Mouse (Mus musculus) T-helper 1 cell (primary cell): ENCODE data around the gene Prkaca.
"Not testable (repeated sequence)": the region's sequence is repeated elsewhere in the genome, so short reads cannot be mapped to it uniquely, and the experiment has no call there.

Experiments
- in situ Hi-C: fragments of 300-600 bp; cut with MboI, MseI; formaldehyde crosslinking; loops from one replicate; pipeline ENCODE4 v1.15.1; 2025; ENCODE audit warnings: high pct_unique_total_duplicates

Prkaca gene

DNA sequence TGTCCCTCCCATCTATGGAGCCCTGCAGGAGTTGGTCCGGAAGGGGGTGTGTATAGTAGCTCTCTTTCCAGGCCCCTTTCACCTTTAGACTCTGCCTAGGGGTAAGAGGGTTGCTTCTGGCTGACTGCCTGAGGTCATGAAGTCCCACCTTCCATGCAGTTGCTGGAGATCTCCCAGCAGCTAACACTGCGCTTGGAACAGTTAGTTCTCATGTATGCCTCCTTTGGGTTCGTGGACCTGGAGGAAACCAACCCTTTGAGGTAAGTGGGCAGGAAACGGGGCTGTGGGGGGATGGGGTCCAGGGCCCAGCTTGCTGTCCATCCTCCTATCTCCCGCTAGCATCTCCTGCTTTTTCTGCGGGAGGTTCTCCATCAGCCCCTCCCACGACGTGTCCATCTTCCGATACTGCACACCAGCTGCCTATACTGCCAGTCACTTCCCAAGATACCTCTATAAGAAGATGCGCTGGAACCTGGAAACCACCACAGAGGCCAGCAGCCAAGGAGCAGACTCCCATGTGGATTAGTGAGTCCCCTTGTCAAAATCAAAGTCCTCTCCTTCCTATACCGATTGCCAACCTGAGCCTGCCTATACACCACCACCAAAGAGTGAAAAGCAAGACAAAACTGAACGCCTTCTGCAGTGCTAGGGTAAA is 30.3 kb downstream of the Prkaca start:
- in situ Hi-C loops: no loop called here

DNA sequence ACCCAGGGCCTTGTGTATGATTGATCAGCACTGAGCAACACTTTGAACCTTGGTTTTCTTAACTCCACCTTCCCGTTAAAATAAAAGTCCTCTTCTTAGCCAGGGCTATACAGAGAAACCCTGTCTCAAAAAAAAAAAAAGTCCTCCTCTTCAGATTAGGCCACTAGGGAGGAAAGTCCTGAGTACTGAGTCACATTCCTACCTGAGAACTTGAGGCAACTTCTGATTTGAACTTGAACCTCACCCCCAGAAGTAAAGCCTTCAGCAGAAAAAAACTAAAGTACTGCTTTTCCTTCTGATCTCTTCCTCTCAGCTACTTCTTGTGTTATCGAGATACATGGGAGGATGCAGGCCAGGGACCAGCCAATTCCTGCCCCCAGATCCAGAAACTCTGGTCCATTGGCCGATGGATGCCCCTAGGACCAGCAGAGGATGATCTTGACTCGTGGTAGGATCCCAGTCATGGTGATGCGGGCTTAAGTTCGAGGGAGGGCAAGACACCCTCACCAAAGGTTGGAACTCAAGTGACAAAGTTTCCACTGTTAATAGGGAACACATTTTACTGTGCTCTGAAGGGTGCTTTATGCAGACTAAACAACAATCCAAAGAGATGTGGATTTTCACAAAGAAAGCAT is 30.9 kb downstream of the Prkaca start:
- in situ Hi-C loops: no loop called here

DNA sequence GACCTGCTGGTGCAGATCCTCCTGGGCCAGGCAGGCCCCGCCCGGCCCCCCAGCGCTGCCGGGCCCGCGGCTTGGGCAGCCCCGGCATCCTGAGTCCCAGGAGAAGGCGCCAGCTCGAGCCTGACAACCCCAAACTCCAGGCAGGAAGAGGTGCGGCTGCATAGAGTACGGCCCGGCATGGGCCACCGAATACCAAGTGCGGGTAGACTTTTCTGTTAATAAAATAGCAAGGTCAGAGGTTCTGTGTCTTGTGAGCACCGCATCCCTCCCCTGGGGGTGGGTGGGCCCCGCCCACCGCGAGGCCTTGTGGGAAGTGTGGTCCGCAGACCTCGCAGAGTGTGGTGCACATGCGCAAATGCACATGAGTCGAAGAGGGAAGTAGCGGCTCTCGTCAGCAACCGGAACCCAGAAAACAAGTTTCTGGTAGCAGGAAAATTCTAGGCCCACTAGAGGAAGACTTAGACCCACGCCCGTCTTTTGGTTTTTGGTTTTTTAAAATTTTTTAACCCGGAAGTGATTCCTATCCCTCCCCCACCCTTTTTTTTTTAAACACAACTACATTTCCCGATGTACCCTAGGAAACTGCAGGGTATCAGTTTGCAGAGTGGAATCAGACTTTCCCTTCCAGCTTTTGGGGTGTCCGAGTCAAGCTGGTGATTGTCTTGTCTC is 31.9 kb downstream of the Prkaca start:
- in situ Hi-C loops: no loop called here

DNA sequence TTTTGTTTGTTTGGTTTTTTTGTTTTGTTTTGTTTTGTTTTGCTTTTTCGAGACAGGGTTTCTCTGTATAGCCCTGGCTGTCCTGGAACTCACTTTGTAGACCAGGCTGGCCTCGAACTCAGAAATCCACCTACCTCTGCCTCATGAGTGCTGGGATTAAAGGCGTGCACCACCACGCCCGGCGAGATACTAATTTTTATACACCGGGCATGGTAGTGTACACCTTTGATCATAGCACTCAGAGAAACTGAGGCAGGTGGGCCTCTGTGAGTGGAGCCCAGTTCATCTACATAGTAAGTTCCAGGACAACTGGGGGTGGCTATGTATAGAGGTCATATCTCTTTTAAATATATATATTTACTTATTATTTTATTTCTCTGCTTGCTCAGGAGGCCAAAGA is 32.7 kb downstream of the Prkaca start:
- in situ Hi-C loops: not testable (repeated sequence)

DNA sequence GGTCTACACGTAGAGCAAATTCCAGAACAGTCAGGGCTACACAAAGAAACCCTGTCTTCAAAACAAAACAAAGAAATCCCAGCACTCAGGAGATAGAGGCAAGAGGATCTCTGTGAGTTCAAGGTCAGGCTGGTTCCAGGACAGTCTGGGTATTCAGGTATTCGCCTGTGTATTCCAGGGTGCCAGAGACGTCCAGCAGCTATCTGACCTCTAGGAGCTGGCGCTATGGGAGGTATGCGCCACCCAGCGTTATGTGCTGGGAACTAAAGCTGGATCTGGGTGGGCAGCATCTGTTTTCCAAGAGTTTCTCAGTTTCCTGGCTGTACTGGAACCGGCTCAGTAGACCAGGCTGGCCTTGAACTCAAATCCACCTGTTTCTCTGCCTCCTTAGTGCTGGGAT is 35.6 kb downstream of the Prkaca start:
- in situ Hi-C loops: no loop called here

DNA sequence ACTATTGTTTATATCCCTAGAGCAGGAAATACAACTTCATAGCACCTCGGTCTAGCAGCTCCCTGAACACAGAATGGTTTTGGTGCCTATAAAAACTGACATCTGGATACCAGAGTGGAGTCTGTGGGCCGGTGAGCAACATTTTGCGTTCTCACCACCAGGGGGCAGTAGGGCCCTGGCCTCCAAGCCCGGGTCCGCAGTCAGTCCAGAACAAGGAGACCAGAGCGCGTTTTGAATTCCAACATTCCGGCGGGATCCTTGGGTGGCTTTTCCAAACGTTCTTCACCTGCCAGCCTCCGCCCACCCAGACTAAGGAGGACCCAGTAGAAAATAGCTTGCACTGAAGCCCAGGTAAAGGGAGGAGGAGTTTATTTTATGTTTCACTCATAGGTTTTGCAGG is 37.1 kb downstream of the Prkaca start:
- in situ Hi-C loops: loop anchor here (10.0 kb wide), 1 partner anchor 355 kb away; no protein-coding TSS in a partner anchor

DNA sequence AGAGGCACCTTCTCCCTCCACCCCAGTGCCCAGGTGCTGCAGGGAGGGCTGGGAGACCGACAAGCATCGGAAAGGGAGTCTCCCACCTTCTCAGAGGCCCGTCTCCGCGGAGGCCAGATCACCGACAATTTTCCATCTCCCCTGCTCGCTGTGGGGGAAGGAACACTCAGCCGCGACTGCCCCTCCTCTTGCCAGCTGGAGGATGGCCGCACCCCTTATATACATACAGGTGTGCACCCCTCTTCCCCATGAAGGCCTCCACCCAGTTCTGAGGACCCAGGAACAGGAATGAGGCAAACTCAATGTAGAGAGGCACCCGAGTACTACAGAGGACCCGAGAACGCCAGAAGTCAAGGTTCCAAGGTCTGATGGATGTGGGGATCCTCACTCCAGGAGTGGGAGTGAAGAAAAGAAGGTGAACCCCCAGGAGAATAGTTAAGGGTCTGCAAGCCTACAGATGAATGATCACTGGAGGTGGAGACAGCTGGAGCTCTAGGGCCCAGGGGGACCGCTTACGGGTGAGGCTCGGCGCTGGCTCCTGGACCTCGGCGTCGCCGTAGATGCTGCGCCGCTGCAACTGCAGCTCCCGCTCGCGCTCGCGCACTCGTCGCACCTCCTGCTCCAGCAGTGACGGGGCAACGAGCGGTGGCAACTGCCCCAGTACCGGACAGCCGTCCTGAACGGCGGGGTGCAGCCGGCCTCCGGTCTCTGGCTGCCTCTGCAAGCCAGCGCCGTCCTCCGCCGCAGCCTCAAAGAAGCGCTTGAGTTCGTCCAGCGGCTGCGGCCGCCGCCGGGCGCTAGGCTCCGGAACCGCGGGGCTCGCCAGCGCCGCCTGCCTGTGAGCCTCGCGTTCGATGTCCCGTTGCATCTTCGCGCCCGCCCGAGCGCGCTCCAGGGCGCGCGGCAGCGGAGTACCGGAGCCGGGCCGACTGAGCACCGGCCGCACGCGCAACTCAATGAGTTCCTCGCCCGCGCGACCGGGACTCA is 38.1 kb downstream of the Prkaca start:
- in situ Hi-C loops: loop anchor here (10.0 kb wide), 1 partner anchor 354 kb away; no protein-coding TSS in a partner anchor

DNA sequence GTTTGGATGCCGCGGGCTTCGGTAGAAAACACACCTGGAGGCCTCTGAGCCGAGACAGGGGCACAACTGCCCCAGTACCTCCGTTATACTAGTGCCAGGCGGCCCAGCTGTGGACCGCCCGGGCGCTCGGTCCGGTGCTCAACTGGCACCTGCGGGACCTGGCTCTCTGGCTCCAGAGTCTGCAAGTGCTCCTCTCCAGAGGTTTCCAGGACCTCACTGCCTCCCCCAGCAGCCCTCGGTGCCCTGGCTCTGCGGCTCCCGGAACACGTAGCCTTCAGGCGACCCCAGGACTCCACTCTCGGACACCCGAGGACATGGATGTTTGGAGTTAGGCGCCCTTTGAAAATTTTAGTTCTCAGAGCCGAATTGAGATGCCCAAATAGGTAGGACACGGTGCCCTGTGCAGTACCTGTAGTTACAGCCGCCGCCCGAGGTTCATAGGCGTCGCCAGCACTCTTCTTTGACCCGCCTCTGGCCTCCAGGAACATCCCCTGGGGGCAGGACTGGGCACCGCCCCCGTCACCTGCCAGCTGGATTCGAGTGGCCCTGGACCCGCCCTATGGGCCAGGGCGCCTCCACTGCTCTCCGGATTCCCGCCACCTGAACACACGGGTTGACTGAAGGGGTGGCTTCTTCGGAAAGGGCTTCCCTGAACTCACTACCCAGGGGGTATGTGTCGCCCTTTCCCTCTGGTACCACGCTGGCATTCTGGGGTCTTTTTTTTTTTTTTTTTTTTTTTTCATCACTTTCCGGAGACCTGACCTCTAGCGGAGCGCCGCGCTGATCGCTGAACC is 39.1 kb downstream of the Prkaca start, which contains the start of gene 2210011C24Rik:
TSS of gene 2210011C24Rik (minus strand) at position 467 of the 794 bp plus-strand sequence.
- in situ Hi-C loops: loop anchor here (10.0 kb wide), 1 partner anchor 353 kb away; no protein-coding TSS in a partner anchor

DNA sequence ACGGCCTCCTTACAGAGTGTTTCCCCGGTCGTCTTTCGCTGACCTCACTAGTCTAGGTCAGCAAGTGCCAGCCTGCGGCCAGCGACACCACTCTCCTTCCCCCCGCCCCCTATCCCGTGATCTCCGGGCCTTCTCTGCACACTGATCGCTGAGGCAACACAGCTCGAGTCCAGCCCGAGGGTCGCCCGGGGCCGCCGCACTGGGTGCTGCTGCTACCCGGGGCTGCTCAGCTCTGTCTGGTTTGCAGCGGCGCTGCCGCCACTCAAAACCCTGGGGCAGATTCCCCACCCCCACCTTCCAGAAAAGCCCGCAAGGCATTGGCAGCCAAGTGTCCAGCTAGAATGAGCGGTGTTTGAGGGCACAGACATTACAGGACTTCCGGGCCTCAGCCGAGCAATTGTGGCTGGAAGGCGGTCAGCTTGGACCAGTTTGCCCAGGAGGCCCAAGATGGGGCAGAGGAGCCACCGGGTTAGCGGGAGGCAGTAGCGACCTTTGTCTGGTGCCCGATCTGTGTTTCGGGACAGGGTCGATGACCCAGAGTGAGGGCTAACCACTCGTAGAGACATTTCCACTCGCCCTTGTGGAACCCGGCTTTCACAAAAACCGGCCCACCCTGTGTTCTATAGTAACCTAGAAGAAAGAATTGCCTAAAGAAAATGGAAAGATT is 39.8 kb downstream of the Prkaca start:
- in situ Hi-C loops: loop anchor here (10.0 kb wide), 1 partner anchor 352 kb away; no protein-coding TSS in a partner anchor

DNA sequence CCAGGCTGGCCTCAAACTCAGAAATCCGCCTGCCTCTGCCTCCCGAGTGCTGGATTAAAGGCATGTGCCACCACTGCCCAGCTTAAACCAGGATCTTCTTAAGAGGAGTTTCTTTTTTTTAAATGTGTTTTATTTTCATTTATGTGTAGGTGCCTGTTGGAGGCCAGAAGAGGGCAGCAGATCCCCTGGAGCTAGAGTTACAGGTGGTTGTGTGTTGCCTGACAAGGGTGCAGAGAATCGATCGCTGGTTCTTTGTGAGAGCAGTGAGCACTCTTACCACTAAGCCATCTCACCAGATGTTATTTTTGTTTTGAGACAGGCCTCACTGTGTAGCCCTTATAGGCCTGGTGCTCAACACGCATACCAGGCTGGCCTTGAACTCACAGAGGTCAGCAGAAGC is 43.0 kb downstream of the Prkaca start:
- in situ Hi-C loops: loop anchor here (10.0 kb wide), 1 partner anchor 349 kb away; no protein-coding TSS in a partner anchor

DNA sequence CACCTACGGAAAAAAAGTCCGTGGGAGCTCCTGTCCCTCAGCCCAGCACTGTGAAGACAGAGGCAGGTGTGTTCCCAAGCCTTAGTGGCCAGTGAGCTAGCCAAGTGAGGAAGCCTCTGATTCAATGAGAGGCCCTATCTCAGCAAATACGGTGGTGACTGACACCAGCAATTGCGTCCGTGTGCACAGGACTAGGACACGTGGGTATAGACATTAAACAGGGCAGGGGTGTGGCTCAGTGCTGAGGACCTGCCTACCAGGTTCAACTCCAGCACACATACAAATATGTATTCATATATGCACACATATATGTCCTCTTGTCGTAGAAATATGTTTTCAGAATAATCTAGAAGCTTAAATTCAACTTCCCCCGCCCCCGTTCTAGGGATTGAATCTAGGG is 46.9 kb downstream of the Prkaca start:
- in situ Hi-C loops: loop anchor here (10.0 kb wide), 1 partner anchor 345 kb away; no protein-coding TSS in a partner anchor

DNA sequence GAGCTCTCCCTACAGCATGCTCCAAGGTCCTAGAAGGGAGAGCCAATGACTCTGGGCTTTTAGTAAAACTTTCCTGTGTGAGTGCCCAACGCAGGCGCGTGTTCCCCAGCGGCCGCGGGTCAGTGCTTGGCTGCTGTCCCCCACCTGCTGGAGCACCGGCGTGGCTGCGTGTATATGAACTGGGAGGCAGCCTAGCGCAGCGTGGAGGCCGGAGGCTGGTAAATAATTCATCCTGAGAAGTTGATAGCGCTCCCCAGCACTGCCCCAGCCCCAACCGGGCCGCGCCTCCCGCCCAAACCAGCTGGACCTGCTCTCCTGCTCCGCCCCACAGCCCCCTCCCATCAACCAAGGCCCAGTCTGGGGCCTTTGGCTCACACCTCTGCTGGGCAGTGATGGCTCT is 48.3 kb downstream of the Prkaca start, which contains the start of gene Palm3:
TSS of gene Palm3 (plus strand) at position 376 of the 400 bp plus-strand sequence.
- in situ Hi-C loops: no loop called here

DNA sequence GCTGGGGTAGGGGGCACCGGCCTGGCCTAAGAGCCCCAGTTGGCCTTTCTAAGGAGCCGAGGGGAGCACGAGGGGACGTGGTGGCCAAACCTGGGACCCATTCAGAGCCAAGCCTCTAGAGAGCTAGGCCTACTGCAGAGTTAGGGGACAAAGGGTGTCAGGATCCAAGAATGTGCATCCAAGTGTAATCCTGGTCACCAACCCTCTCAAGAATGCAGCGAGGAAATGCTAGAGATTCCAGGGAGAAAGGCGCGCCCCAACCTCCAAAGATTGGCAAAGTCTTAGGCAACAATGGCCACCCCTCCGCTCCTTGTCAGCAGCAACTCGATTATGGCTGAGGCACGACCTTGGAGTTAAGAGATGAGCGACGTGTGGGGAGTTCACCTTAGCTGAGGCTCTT is 48.8 kb downstream of the Prkaca start:
- in situ Hi-C loops: no loop called here

DNA sequence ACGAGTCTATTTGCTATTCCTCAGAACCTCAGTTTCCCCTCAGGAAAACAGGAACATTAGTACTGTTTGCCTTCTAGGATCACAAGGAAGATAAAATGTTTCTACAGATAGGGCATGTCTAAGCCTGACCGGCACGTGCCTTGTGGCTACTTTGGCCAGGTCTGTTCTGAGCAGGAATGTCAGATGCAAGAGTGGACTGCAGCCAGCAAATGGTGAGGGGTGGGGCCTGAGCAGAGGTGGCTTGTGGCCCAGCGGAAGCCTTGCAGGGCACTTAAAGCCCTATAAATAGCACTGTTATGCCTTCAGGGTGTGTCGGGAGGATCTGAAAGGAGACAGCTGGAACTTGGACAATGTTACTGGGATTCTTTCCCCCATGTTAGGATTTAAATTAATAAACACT is 50.3 kb downstream of the Prkaca start:
- in situ Hi-C loops: no loop called here

DNA sequence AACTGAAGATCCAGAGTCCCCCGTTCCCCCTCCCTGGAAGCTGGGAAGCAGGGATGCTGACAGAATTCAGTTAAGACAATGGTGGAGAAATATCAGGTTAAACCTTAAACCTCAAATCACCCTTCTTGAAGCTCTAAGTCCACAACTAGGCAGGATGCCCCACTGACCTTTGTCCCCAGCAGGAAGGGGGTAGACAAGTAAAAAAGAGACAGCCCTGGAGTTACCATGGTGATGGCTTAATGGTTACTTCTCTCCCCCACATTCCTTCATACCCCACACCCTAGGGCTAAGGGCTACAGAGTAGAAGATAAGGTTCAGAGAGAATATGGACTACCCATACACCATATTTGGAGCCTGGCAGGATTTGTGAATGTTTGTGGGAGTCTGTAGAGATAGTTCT is 50.8 kb downstream of the Prkaca start:
- in situ Hi-C loops: no loop called here

DNA sequence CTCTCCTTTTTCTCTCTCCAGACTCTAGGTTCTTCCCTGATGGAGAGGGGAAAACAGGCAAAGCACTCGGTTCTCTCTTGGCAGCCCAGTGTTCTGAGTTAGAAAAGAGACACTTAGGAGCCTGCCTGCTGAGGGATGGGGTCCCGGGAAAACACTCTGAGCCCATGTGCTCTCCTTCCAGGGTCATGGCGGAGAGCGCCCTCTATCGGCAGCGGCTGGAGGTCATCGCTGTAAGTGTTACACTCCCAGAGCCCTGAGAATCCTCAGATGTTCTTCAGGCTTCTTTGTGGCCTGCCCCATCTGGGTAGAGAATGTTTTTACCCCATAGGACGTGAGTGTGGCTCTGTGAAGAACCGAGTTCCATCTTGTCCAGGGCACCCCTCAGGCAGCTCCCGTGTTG is 51.4 kb downstream of the Prkaca start:
- in situ Hi-C loops: no loop called here

DNA sequence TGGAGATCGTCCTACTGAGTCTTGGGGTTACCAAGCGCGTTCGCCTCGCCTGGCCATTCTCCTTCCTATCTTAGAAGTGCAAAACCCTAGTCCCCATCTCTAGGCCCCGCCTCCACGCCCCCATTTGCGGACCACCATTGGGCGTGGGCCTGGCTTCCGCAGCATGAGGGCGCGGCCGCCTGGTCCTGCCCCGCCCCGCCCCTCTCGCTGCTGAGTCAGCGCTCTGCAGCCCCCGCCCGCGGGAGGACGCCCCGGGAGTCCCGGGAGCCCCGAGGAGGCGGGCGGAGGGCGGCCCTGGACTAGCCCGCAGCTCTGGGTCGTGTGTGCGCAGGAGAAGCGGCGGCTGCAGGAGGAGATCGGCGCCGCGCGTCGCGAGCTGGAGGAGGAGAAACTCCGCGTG is 53.1 kb downstream of the Prkaca start:
- in situ Hi-C loops: no loop called here

DNA sequence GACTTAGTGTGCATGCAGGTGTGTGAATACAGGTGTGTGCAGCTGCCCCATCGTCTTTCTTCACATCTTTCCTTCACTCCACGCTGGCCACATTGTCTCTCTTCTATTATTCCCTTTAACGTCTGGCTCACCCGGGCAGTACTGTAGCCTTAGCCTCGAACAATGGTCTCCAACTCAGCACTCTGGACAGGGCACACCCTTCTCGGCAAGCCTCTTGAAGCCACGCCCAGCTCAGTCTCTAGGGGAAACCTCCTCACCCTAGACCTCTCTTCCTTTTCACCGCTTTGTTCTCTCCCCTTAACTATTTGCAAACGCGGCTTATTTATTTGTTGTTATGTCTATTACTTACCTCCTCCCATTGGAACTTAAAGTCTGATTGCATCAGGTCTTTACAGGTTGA is 54.7 kb downstream of the Prkaca start:
- in situ Hi-C loops: no loop called here

DNA sequence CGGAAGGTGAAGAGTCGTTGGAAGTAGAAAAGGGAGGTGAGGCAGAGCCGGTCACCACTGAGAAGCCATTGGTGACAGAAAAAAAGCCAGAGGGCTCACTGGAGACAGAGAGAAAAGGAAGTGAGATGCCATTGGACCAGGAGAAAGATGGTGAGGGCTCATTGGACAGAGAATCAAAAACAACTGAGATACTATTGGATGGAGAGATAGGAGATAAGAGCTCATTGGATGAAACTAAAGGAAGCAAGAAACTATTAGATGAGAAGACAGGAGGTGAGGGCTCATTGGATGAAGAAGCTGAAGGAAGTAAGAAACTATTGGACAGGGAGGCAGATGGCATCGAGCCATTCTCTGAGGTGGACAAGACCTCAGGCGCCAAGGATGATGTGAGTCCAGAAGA is 56.5 kb downstream of the Prkaca start:
- in situ Hi-C loops: no loop called here

DNA sequence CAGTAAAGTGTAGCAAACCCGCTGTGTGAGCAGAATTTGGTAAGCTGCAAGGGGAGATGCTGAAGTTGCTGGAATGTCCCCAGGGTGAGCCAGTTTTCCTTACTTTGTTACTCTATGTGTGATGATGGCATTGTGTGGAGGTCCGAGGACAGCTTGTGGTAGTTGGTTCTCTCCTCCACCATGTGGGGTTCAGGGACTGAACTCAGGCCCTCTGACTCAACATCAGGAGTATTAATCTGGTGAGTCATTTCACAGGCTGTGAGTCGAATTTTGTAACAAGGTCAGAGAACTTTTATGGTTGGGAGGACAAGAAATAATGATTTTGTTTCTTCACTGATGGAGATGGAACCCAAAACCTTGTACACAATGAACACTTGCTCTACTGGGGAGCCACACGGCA is 60.0 kb downstream of the Prkaca start:
- in situ Hi-C loops: no loop called here
